Mouse (Mus musculus) ES-E14 (cell line): Measurements from ENCODE around the gene Gal3st2. TPM values are rescaled to one million over a fixed set of nuclear protein-coding genes. Genes with fewer than 3 reads are reported as not detected.
"Not testable (repeated sequence)": the region's sequence is repeated elsewhere in the genome, so short reads cannot be mapped to it uniquely, and the experiment has no call there.

Experiments used
- DNase-seq: peaks from one replicate; pipeline ENCODE4 v3.0.0-alpha.2; 2013; ENCODE audit warnings: low read depth, low spot score
- H3K27ac ChIP-seq: 2 replicates; pipeline ENCODE4 v1.5.1; 2012; ENCODE audit warnings: low read depth, mild to moderate bottlenecking, low read length, moderate library complexity, mixed read lengths; ENCODE audit not compliant: poor library complexity, insufficient read depth, severe bottlenecking
- H3K36me3 ChIP-seq: 2 replicates; pipeline ENCODE4 v1.6.1; 2012; ENCODE audit warnings: mild to moderate bottlenecking, low read length, moderate library complexity, mixed read lengths; ENCODE audit not compliant: control insufficient read depth, poor library complexity, insufficient read depth, severe bottlenecking
- H3K4me1 ChIP-seq, 2 experiments: fragments of 150-350 bp in 1 of 2; sonication (generic) in 1 of 2; 2 replicates each; pipeline ENCODE4 v1.6.1; 2012; ENCODE audit warnings: low read length in 2 of 2, mild to moderate bottlenecking in 1 of 2, mixed read lengths in 1 of 2; ENCODE audit not compliant: control insufficient read depth in 2 of 2, insufficient read depth in 2 of 2, poor library complexity in 1 of 2
- H3K4me3 ChIP-seq, 2 experiments: fragments of 150-350 bp in 1 of 2; sonication (generic) in 1 of 2; 2 replicates each; pipeline ENCODE4 v1.5.1; 2012; ENCODE audit warnings: low read length in 2 of 2, low read depth in 1 of 2, mild to moderate bottlenecking in 1 of 2, mixed read lengths in 1 of 2; ENCODE audit not compliant: insufficient read depth in 1 of 2, poor library complexity in 1 of 2, severe bottlenecking in 1 of 2
- H3K9ac ChIP-seq: 2 replicates; pipeline ENCODE4 v1.6.1; 2012; ENCODE audit warnings: low read depth, mild to moderate bottlenecking, low read length, mixed read lengths; ENCODE audit not compliant: poor library complexity, insufficient read depth, severe bottlenecking
- H3K9me3 ChIP-seq: fragments of 150-350 bp; sonication (generic); 2 replicates; pipeline ENCODE4 v1.6.1; 2012; ENCODE audit warnings: low read depth, mild to moderate bottlenecking, low read length; ENCODE audit not compliant: control insufficient read depth, insufficient read depth
- CHD2 ChIP-seq: IDR thresholded peaks from 2 replicates; pipeline ENCODE4 v1.6.1; 2014; ENCODE audit warnings: mild to moderate bottlenecking, low read depth, low read length, inconsistent platforms
- HCFC1 ChIP-seq: IDR thresholded peaks from 2 replicates; pipeline ENCODE4 v1.6.1; 2012; ENCODE audit warnings: low read length, inconsistent platforms, borderline replicate concordance; ENCODE audit not compliant: insufficient read depth
- MAFK ChIP-seq: IDR thresholded peaks from 2 replicates; pipeline ENCODE4 v1.6.1; 2014; ENCODE audit warnings: mild to moderate bottlenecking, low read depth, low read length, inconsistent platforms; ENCODE audit not compliant: insufficient read depth
- ZC3H11A ChIP-seq: IDR thresholded peaks from 2 replicates; pipeline ENCODE4 v1.6.1; 2012; ENCODE audit warnings: low read depth, mild to moderate bottlenecking, inconsistent platforms, low read length, borderline replicate concordance
- ZNF384 ChIP-seq: IDR thresholded peaks from 2 replicates; pipeline ENCODE4 v1.6.1; 2012; ENCODE audit warnings: low read depth, low read length, inconsistent platforms
- in situ Hi-C, 2 experiments: fragments of 600-800 bp; cut with MboI; formaldehyde crosslinking; loops; one replicate each; pipeline ENCODE4 v1.15.1; 2025; ENCODE audit warnings: low sequenced_read_pairs in 2 of 2, inconsistent platforms in 1 of 2; ENCODE audit not compliant: unreplicated experiment in 2 of 2
- total RNA-seq: library from RNA; depleted of rRNA; stranded (reverse); fragments of 300-350 nt; gene quantifications from 2 replicates; pipeline ENCODE4 v1.2.3, GENCODE M21; 2012

Gene Gal3st2
- total RNA-seq, 1 experiment, result not detected

DNA sequence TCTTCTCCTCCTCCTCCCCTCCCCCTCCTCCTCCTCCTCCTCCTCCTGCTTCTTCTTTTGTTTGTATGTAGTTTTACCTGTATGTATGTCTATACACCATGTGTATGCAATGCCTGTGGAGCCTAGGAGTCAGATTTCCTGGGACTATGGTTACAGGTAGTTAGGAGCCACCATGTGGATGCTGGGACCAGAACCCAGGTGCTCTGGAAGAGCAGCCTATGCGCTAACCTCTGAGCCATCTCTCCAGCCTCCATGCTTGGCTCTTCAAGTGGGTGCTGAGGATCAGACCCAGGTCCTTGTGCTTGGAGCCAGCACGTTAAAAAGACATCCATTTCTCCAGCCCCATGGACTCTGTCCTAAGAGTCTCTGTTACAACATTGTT, 24.6 kb upstream of the Gal3st2 start:
- Histone ChIP-seq H3K4me3 (no peak overlapping the region), H3K4me1 (peaks cover 0 to 2% of the 10 kb centered on the region in 2 experiments; a peak in 1 of 4 replicates), H3K9me3 (no peaks in the 10 kb centered on the region), H3K36me3 (peaks cover 4% of the 10 kb centered on the region; the same call in 1 of the 2 replicates), H3K27ac (no peak overlapping the region), H3K9ac (no peak overlapping the region)
- no peak for DNase-seq
- no peak for TF ChIP-seq CHD2
- no peak for TF ChIP-seq ZC3H11A
- TF ChIP-seq HCFC1, result no peak
- TF ChIP-seq ZNF384, result no peak
- TF ChIP-seq MAFK, result no peak
- in situ Hi-C loops, result no loop called here

DNA sequence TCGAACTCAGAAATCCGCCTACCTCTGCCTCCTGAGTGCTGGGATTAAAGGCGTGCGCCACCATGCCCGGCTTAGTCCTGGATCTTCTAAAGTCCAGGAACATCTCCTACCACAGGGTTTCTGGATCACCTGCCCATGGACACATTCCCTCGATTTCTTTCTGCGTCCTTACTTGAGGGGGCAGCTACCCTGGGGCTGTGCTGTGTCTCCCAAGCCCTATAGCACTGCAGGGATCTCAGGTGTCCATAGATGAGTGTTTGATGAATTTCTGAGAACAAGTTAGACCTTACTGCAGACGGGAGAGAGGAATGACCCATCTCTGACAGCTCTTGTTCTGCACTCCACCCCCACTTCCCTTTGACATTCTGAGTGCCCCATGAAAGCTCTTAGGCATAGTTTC, 23.8 kb upstream of the Gal3st2 start:
- H3K9me3 ChIP-seq, result no peaks in the 10 kb centered on the region
- H3K36me3 ChIP-seq, result peaks cover 4% of the 10 kb centered on the region; the same call in 1 of the 2 replicates
- H3K27ac ChIP-seq, result no peak overlapping the region
- in situ Hi-C loops, result no loop called here
- no peak for DNase-seq
- no peak overlapping the region for H3K9ac ChIP-seq
- TF ChIP-seq ZC3H11A (no peak), CHD2 (no peak), HCFC1 (no peak), ZNF384 (no peak), MAFK (no peak)
- peaks cover 0 to 2% of the 10 kb centered on the region in 2 experiments; a peak in 1 of 4 replicates for H3K4me1 ChIP-seq
- no peak overlapping the region for H3K4me3 ChIP-seq

DNA sequence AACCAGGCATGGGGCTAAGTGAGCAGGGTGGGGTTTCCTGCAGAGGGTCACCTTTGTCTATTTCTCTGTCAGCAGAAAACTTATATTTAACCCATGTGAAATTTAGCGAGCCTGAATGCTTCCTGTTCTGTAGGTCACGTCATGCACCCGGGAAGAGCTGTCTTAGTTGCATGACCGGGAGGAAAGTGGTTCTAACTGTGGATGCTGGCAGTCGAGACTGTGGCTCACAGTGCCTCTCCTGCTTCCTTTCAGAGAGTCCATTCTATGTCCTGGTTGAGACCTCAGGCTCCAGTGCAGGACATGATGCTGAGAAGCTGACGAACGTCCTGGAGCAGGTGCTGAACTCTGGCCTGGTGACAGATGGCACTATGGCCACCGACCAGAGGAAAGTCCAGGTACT, 22.5 kb upstream of the Gal3st2 start:
- not testable (repeated sequence) for H3K4me3 ChIP-seq

GRCm38 (mm10) chr1:93845766-93846366, 15.2 kb upstream of the Gal3st2 start:
- H3K9me3 ChIP-seq, H3K4me3 ChIP-seq, H3K4me1 ChIP-seq, H3K27ac ChIP-seq, DNase-seq, in situ Hi-C loops, H3K36me3 ChIP-seq, H3K9ac ChIP-seq: not testable (repeated sequence)

More for the DNA sequence above, 22.5 kb upstream of the Gal3st2 start:
- DNase-seq, H3K36me3 ChIP-seq, H3K9ac ChIP-seq, H3K4me1 ChIP-seq, in situ Hi-C loops, H3K27ac ChIP-seq, H3K9me3 ChIP-seq: not testable (repeated sequence)

GRCm38 (mm10) chr1:93855790-93856189, 5.3 kb upstream of the Gal3st2 start:
- H3K9ac ChIP-seq, H3K9me3 ChIP-seq, in situ Hi-C loops, H3K27ac ChIP-seq, H3K4me1 ChIP-seq, H3K36me3 ChIP-seq, DNase-seq, H3K4me3 ChIP-seq: not testable (repeated sequence)
